Mouse (Mus musculus): ENCODE results near the gene Slc5a8.

- no peak for TF ChIP-seq POLR2A (IDR thresholded peaks at IDR 0.05; ENCODE audit: control insufficient read depth, low read depth, low read length)
- no peak for TF ChIP-seq CTCF (IDR thresholded peaks at IDR 0.05; ENCODE audit: control insufficient read depth, insufficient read depth, insufficient replicate concordance, low read depth, low read length)
These were observed 35.8 kb upstream of the Slc5a8 start for GRCm38 (mm10) chr10:88849976-88850375.

Data from testis, adult 2 months (tissue).